Mouse (Mus musculus) heart, adult 2 months (tissue): ENCODE results near the gene Glis2.

Experiments
- CTCF ChIP-seq: fragments of 200-600 bp; IDR thresholded peaks from 2 replicates; pipeline ENCODE4 v1.8.1; 2022; ENCODE audit warnings: antibody characterized with exemption, mild to moderate bottlenecking, moderate library complexity
- EP300 ChIP-seq: fragments of 200-500 bp; IDR thresholded peaks from 2 replicates; pipeline ENCODE4 v1.6.1; 2011; ENCODE audit warnings: low read depth, low read length, control low read depth; ENCODE audit not compliant: insufficient read depth
- POLR2A ChIP-seq: fragments of 200-500 bp; IDR thresholded peaks from 2 replicates; pipeline ENCODE4 v1.6.1; 2011; ENCODE audit warnings: mild to moderate bottlenecking, low read depth, low read length, control low read depth; ENCODE audit not compliant: insufficient read depth

- TF ChIP-seq CTCF, result no peak
- no peak for TF ChIP-seq EP300
- TF ChIP-seq POLR2A, result no peak
These were observed 55.6 kb downstream of the Glis2 start for GRCm38 (mm10) chr16:4650161-4650560.
